Mouse (Mus musculus) forebrain, embryonic 16.5 days (tissue): ENCODE data around the gene Adamts14. TPM values are rescaled to one million over a fixed set of nuclear protein-coding genes. Genes with fewer than 3 reads are reported as not detected.

Experiments
- ATAC-seq: fragments of 200-750 bp; cut with Nextera tagmentation; 2 replicates; pipeline ENCODE4 v1.8.0; 2017; ENCODE audit warnings: mild to moderate bottlenecking, moderate library complexity
- H3K27ac ChIP-seq: fragments of 300-500 bp; sonication (generic); 2 replicates; pipeline ENCODE4 v1.5.1; 2014; ENCODE audit warnings: low read length, control low read depth
- H3K27me3 ChIP-seq: fragments of 300-500 bp; sonication (generic); replicated peaks from 2 replicates; pipeline ENCODE4 v1.6.1; 2014; ENCODE audit warnings: low read length; ENCODE audit not compliant: control insufficient read depth, insufficient read depth
- H3K36me3 ChIP-seq: fragments of 300-500 bp; sonication (generic); 2 replicates; pipeline ENCODE4 v1.6.1; 2014; ENCODE audit not compliant: control insufficient read depth, insufficient read depth
- H3K4me1 ChIP-seq: fragments of 300-500 bp; sonication (generic); replicated peaks from 2 replicates; pipeline ENCODE4 v1.6.1; 2014; ENCODE audit warnings: low read length; ENCODE audit not compliant: control insufficient read depth, insufficient read depth
- H3K4me2 ChIP-seq: fragments of 300-500 bp; sonication (generic); 2 replicates; pipeline ENCODE4 v1.6.1; 2014; ENCODE audit warnings: mild to moderate bottlenecking, low read length, control low read depth
- H3K4me3 ChIP-seq: fragments of 300-500 bp; sonication (generic); replicated peaks from 2 replicates; pipeline ENCODE4 v1.5.1; 2014; ENCODE audit warnings: mild to moderate bottlenecking, low read length, control low read depth
- H3K9ac ChIP-seq: fragments of 300-500 bp; sonication (generic); replicated peaks from 2 replicates; pipeline ENCODE4 v1.6.1; 2014; ENCODE audit warnings: low read depth, low read length, control low read depth
- H3K9me3 ChIP-seq: fragments of 300-500 bp; sonication (generic); 2 replicates; pipeline ENCODE4 v1.6.1; 2016; ENCODE audit warnings: low read length; ENCODE audit not compliant: control insufficient read depth
- WGBS: fragments of 180-500 bp; shearing (Covaris S2); extraction: QIAGEN DNeasy Blood & Tissue Kit; methylation state at CpG from one replicate; pipeline ENCODE4 v1.1.7; 2014; 5-methylcytosine and 5-hydroxymethylcytosine counted together
- polyA plus RNA-seq: library from polyadenylated mRNA; unstranded; fragments of >200 nt; fragmentation: Nextera tagmentation; extraction: Ambion mirVana; gene quantifications from 2 replicates; pipeline ENCODE4 v1.2.1, GENCODE M21; 2015

Gene Adamts14
- polyA plus RNA-seq, 1 experiment from 2014 or later = 0.10 TPM

- no peaks in the 10 kb centered on the region for H3K4me1 ChIP-seq
- H3K4me3 ChIP-seq = no peak overlapping the region
- H3K27me3 ChIP-seq = no peaks in the 10 kb centered on the region
- H3K4me2 ChIP-seq = no peak overlapping the region
- no peak for ATAC-seq
- no peaks in the 10 kb centered on the region for H3K36me3 ChIP-seq
- no peak overlapping the region for H3K9ac ChIP-seq
- 85% methylated on average over 3 of the region's 3 CpGs for WGBS
- H3K27ac ChIP-seq = no peak overlapping the region
- H3K9me3 ChIP-seq = no peaks in the 10 kb centered on the region
Measured at GRCm38 (mm10) chr10:61300996-61301395, 27.8 kb upstream of the Adamts14 start.

GRCm38 (mm10) chr10:61297477-61297876 is 24.2 kb upstream of the Adamts14 start, which contains the start of gene Prf1:
Prf1 (plus strand) TSS chr10:61297833.
- 84% methylated on average over 7 of the region's 7 CpGs for WGBS
- no peak for ATAC-seq
- H3K36me3 ChIP-seq = no peaks in the 10 kb centered on the region

GRCm38 (mm10) chr10:61296713-61297445 is 23.6 kb upstream of the Adamts14 start:
- no peak overlapping the region for H3K27ac ChIP-seq
- H3K9me3 ChIP-seq = no peaks in the 10 kb centered on the region
- no peak for ATAC-seq
- WGBS = 82% methylated on average over 8 of the region's 8 CpGs
- no peak overlapping the region for H3K4me2 ChIP-seq
- H3K4me3 ChIP-seq = no peak overlapping the region
- H3K4me1 ChIP-seq = no peaks in the 10 kb centered on the region
- H3K27me3 ChIP-seq = no peaks in the 10 kb centered on the region
- no peak overlapping the region for H3K9ac ChIP-seq
- no peaks in the 10 kb centered on the region for H3K36me3 ChIP-seq

More at GRCm38 (mm10) chr10:61297477-61297876, 24.2 kb upstream of the Adamts14 start, which contains the start of gene Prf1:
- Histone ChIP-seq H3K4me1 (no peaks in the 10 kb centered on the region), H3K27ac (no peak within 1 kb of the TSS), H3K27me3 (no peaks in the 10 kb centered on the region), H3K4me2 (no peak within 1 kb of the TSS), H3K4me3 (no peak within 1 kb of the TSS), H3K9me3 (no peaks in the 10 kb centered on the region), H3K9ac (no peak within 1 kb of the TSS)

- no peak for ATAC-seq
- H3K27ac ChIP-seq = no peak overlapping the region
- no peaks in the 10 kb centered on the region for H3K9me3 ChIP-seq
- 70% methylated on average over 8 of the region's 8 CpGs for WGBS
- no peak overlapping the region for H3K4me2 ChIP-seq
- no peak overlapping the region for H3K4me3 ChIP-seq
- H3K9ac ChIP-seq = no peak overlapping the region
- H3K27me3 ChIP-seq = no peaks in the 10 kb centered on the region
- H3K4me1 ChIP-seq = no peaks in the 10 kb centered on the region
- no peaks in the 10 kb centered on the region for H3K36me3 ChIP-seq
Measured at GRCm38 (mm10) chr10:61294242-61294641, 21.0 kb upstream of the Adamts14 start.

- Histone ChIP-seq H3K9ac (no peak overlapping the region), H3K9me3 (no peaks in the 10 kb centered on the region), H3K4me1 (no peaks in the 10 kb centered on the region), H3K4me3 (no peak overlapping the region), H3K27ac (no peak overlapping the region), H3K36me3 (no peaks in the 10 kb centered on the region), H3K27me3 (no peaks in the 10 kb centered on the region), H3K4me2 (no peak overlapping the region)
- WGBS = 19% methylated on average over 2 of the region's 2 CpGs
- no peak for ATAC-seq
Measured at GRCm38 (mm10) chr10:61290479-61290878, 17.2 kb upstream of the Adamts14 start.

GRCm38 (mm10) chr10:61290016-61290415 is 16.8 kb upstream of the Adamts14 start:
- Histone ChIP-seq H3K4me2 (no peak overlapping the region), H3K27me3 (no peaks in the 10 kb centered on the region), H3K4me3 (no peak overlapping the region), H3K9ac (no peak overlapping the region), H3K27ac (no peak overlapping the region), H3K9me3 (no peaks in the 10 kb centered on the region), H3K36me3 (no peaks in the 10 kb centered on the region), H3K4me1 (no peaks in the 10 kb centered on the region)
- no peak for ATAC-seq
- WGBS = 78% methylated on average over 2 of the region's 2 CpGs

- Histone ChIP-seq H3K27me3 (no peaks in the 10 kb centered on the region), H3K9me3 (no peaks in the 10 kb centered on the region), H3K9ac (no peak overlapping the region), H3K4me2 (no peak overlapping the region), H3K27ac (no peak overlapping the region), H3K36me3 (no peaks in the 10 kb centered on the region), H3K4me1 (no peaks in the 10 kb centered on the region), H3K4me3 (no peak overlapping the region)
- WGBS = 72% methylated on average over 7 of the region's 7 CpGs
- ATAC-seq = no peak
Measured at GRCm38 (mm10) chr10:61286246-61286645, 13.0 kb upstream of the Adamts14 start.

GRCm38 (mm10) chr10:61285271-61285670 is 12.0 kb upstream of the Adamts14 start:
- no peaks in the 10 kb centered on the region for H3K4me1 ChIP-seq
- H3K27ac ChIP-seq = no peak overlapping the region
- 79% methylated on average over 11 of the region's 11 CpGs for WGBS
- no peak for ATAC-seq
- no peak overlapping the region for H3K9ac ChIP-seq
- H3K9me3 ChIP-seq = no peaks in the 10 kb centered on the region
- H3K27me3 ChIP-seq = no peaks in the 10 kb centered on the region
- H3K4me2 ChIP-seq = no peak overlapping the region
- H3K4me3 ChIP-seq = no peak overlapping the region
- H3K36me3 ChIP-seq = no peaks in the 10 kb centered on the region

GRCm38 (mm10) chr10:61284309-61284708 is 11.1 kb upstream of the Adamts14 start:
- Histone ChIP-seq H3K9ac (no peak overlapping the region), H3K4me1 (no peaks in the 10 kb centered on the region), H3K36me3 (no peaks in the 10 kb centered on the region), H3K4me2 (no peak overlapping the region), H3K27me3 (no peaks in the 10 kb centered on the region), H3K27ac (no peak overlapping the region), H3K9me3 (no peaks in the 10 kb centered on the region), H3K4me3 (no peak overlapping the region)
- ATAC-seq = no peak
- WGBS = 91% methylated on average over 4 of the region's 4 CpGs
